Mouse (Mus musculus) embryonic facial prominence, embryonic 14.5 days (tissue): ENCODE data around the gene Grk5. TPM values are rescaled to one million over a fixed set of nuclear protein-coding genes. Genes with fewer than 3 reads are reported as not detected.

ENCODE experiments used
- ATAC-seq: fragments of 200-750 bp; cut with Nextera tagmentation; 2 replicates; pipeline ENCODE4 v1.8.0; 2017; ENCODE audit warnings: low read depth, moderate number of reproducible peaks, moderate TSS enrichment
- DNase-seq: peaks from one replicate; pipeline ENCODE4 v3.0.0-alpha.2; 2015; ENCODE audit warnings: low spot score
- H3K27ac ChIP-seq: fragments of 300-500 bp; sonication (generic); replicated peaks from 2 replicates; pipeline ENCODE4 v1.5.1; 2014; ENCODE audit warnings: low read depth, mild to moderate bottlenecking, low read length, moderate library complexity
- H3K27me3 ChIP-seq: fragments of 300-500 bp; sonication (generic); replicated peaks from 2 replicates; pipeline ENCODE4 v1.6.1; 2014; ENCODE audit warnings: low read length; ENCODE audit not compliant: control insufficient read depth, insufficient read depth
- H3K36me3 ChIP-seq: fragments of 300-500 bp; sonication (generic); 2 replicates; pipeline ENCODE4 v1.6.1; 2014; ENCODE audit warnings: low read length, mixed read lengths; ENCODE audit not compliant: control insufficient read depth, insufficient read depth
- H3K4me1 ChIP-seq: fragments of 300-500 bp; sonication (generic); 2 replicates; pipeline ENCODE4 v1.6.1; 2014; ENCODE audit warnings: antibody characterized with exemption, low read length; ENCODE audit not compliant: control insufficient read depth, insufficient read depth
- H3K4me2 ChIP-seq: fragments of 300-500 bp; sonication (generic); 2 replicates; pipeline ENCODE4 v1.6.1; 2014; ENCODE audit warnings: low read depth, mild to moderate bottlenecking, low read length, moderate library complexity, mixed read lengths
- H3K4me3 ChIP-seq: fragments of 300-500 bp; sonication (generic); 2 replicates; pipeline ENCODE4 v1.5.1; 2014; ENCODE audit warnings: low read depth, mild to moderate bottlenecking, low read length
- H3K9ac ChIP-seq: fragments of 300-500 bp; sonication (generic); 2 replicates; pipeline ENCODE4 v1.6.1; 2014; ENCODE audit warnings: low read depth, mild to moderate bottlenecking, low read length, moderate library complexity, mixed read lengths
- H3K9me3 ChIP-seq: fragments of 300-500 bp; sonication (generic); 2 replicates; pipeline ENCODE4 v1.6.1; 2016; ENCODE audit warnings: low read length; ENCODE audit not compliant: control insufficient read depth
- WGBS: fragments of 180-500 bp; shearing (Covaris S2); extraction: QIAGEN DNeasy Blood & Tissue Kit; methylation state at CpG from one replicate; pipeline ENCODE4 v1.1.7; 2014; 5-methylcytosine and 5-hydroxymethylcytosine counted together
- polyA plus RNA-seq: library from polyadenylated mRNA; unstranded; fragments of >200 nt; fragmentation: Nextera tagmentation; extraction: Ambion mirVana; gene quantifications from 2 replicates; pipeline ENCODE4 v1.2.1, GENCODE M21; 2014

Gene Grk5
- polyA plus RNA-seq, 1 experiment from 2014 or later = 2.8 TPM

- Histone ChIP-seq H3K4me3 (no peak overlapping the region), H3K27me3 (no peaks in the 10 kb centered on the region), H3K4me2 (no peak overlapping the region), H3K4me1 (peaks cover 3% of the 10 kb centered on the region; the same call in 1 of the 2 replicates), H3K36me3 (no peaks in the 10 kb centered on the region), H3K27ac (no peak overlapping the region), H3K9ac (no peak overlapping the region), H3K9me3 (no peaks in the 10 kb centered on the region)
- DNase-seq (no peak), ATAC-seq (no peak)
- 35% methylated on average over 3 of the region's 3 CpGs for WGBS
Observed at GRCm38 (mm10) chr19:60895251-60895880, 5.8 kb downstream of the Grk5 start.

GRCm38 (mm10) chr19:60903139-60903538 lies 13.6 kb downstream of the Grk5 start:
- Histone ChIP-seq H3K27ac (0 out of 2 replicates have a peak overlapping the region, but pooled peaks have one; percentile 46), H3K27me3 (no peaks in the 10 kb centered on the region), H3K4me1 (peaks cover 9% of the 10 kb centered on the region), H3K9me3 (no peaks in the 10 kb centered on the region), H3K36me3 (no peaks in the 10 kb centered on the region), H3K9ac (no peak overlapping the region), H3K4me2 (no peak overlapping the region), H3K4me3 (no peak overlapping the region)
- DNase-seq (peak; percentile 59), ATAC-seq (no peak)
- 42% methylated on average over 1 of the region's 1 CpGs for WGBS

- no peaks in the 10 kb centered on the region for H3K9me3 ChIP-seq
- ATAC-seq (no peak), DNase-seq (no peak)
- no peaks in the 10 kb centered on the region for H3K27me3 ChIP-seq
- H3K4me3 ChIP-seq = no peak overlapping the region
- no peaks in the 10 kb centered on the region for H3K36me3 ChIP-seq
- peaks cover 9% of the 10 kb centered on the region for H3K4me1 ChIP-seq
- H3K4me2 ChIP-seq = no peak overlapping the region
- WGBS = 76% methylated on average over 1 of the region's 1 CpGs
- no peak overlapping the region for H3K27ac ChIP-seq
- no peak overlapping the region for H3K9ac ChIP-seq
Observed at GRCm38 (mm10) chr19:60903971-60904370, 14.4 kb downstream of the Grk5 start.

GRCm38 (mm10) chr19:60905477-60905876 lies 15.9 kb downstream of the Grk5 start:
- H3K4me3 ChIP-seq = no peak overlapping the region
- H3K9ac ChIP-seq = no peak overlapping the region
- no peaks in the 10 kb centered on the region for H3K9me3 ChIP-seq
- DNase-seq = no peak
- H3K4me2 ChIP-seq = no peak overlapping the region
- peaks cover 9% of the 10 kb centered on the region for H3K4me1 ChIP-seq
- H3K27me3 ChIP-seq = no peaks in the 10 kb centered on the region
- ATAC-seq = no peak
- no peak overlapping the region for H3K27ac ChIP-seq
- no peaks in the 10 kb centered on the region for H3K36me3 ChIP-seq
- 90% methylated on average over 5 of the region's 5 CpGs for WGBS

GRCm38 (mm10) chr19:60910304-60910703 lies 20.8 kb downstream of the Grk5 start:
- H3K9me3 ChIP-seq = no peaks in the 10 kb centered on the region
- H3K4me1 ChIP-seq = no peaks in the 10 kb centered on the region
- H3K4me3 ChIP-seq = no peak overlapping the region
- DNase-seq (no peak), ATAC-seq (no peak)
- no peaks in the 10 kb centered on the region for H3K27me3 ChIP-seq
- H3K36me3 ChIP-seq = no peaks in the 10 kb centered on the region
- H3K4me2 ChIP-seq = no peak overlapping the region
- no peak overlapping the region for H3K9ac ChIP-seq
- no peak overlapping the region for H3K27ac ChIP-seq

GRCm38 (mm10) chr19:60911653-60912052 lies 22.1 kb downstream of the Grk5 start:
- no peak for DNase-seq
- Histone ChIP-seq H3K36me3 (no peaks in the 10 kb centered on the region), H3K9ac (no peak overlapping the region), H3K27ac (no peak overlapping the region), H3K4me2 (no peak overlapping the region), H3K4me1 (no peaks in the 10 kb centered on the region), H3K27me3 (no peaks in the 10 kb centered on the region), H3K4me3 (no peak overlapping the region), H3K9me3 (no peaks in the 10 kb centered on the region)
- no peak for ATAC-seq
- WGBS = 73% methylated on average over 2 of the region's 2 CpGs

GRCm38 (mm10) chr19:60915236-60915635 lies 25.7 kb downstream of the Grk5 start:
- Histone ChIP-seq H3K36me3 (no peaks in the 10 kb centered on the region), H3K4me2 (no peak overlapping the region), H3K4me1 (no peaks in the 10 kb centered on the region), H3K9ac (no peak overlapping the region), H3K9me3 (no peaks in the 10 kb centered on the region), H3K27me3 (no peaks in the 10 kb centered on the region), H3K4me3 (no peak overlapping the region), H3K27ac (no peak overlapping the region)
- no peak for ATAC-seq
- DNase-seq = no peak
- 60% methylated on average over 4 of the region's 4 CpGs for WGBS

- H3K27me3 ChIP-seq = no peaks in the 10 kb centered on the region
- ATAC-seq (no peak), DNase-seq (no peak)
- no peaks in the 10 kb centered on the region for H3K4me1 ChIP-seq
- H3K36me3 ChIP-seq = no peaks in the 10 kb centered on the region
- H3K9ac ChIP-seq = no peak overlapping the region
- no peak overlapping the region for H3K4me2 ChIP-seq
- no peak overlapping the region for H3K27ac ChIP-seq
- H3K9me3 ChIP-seq = no peaks in the 10 kb centered on the region
- no peak overlapping the region for H3K4me3 ChIP-seq
- 82% methylated on average over 3 of the region's 3 CpGs for WGBS
Observed at GRCm38 (mm10) chr19:60915862-60916261, 26.3 kb downstream of the Grk5 start.

GRCm38 (mm10) chr19:60916869-60917570 lies 27.5 kb downstream of the Grk5 start:
- H3K4me2 ChIP-seq = no peak overlapping the region
- ATAC-seq (no peak), DNase-seq (no peak)
- H3K27ac ChIP-seq = no peak overlapping the region
- no peaks in the 10 kb centered on the region for H3K36me3 ChIP-seq
- no peaks in the 10 kb centered on the region for H3K4me1 ChIP-seq
- H3K27me3 ChIP-seq = no peaks in the 10 kb centered on the region
- H3K9me3 ChIP-seq = no peaks in the 10 kb centered on the region
- H3K4me3 ChIP-seq = no peak overlapping the region
- H3K9ac ChIP-seq = no peak overlapping the region
- 83% methylated on average over 6 of the region's 6 CpGs for WGBS
